21 mouse cellular contexts compared by ENCODE assay signal in the genomic region with DNA sequence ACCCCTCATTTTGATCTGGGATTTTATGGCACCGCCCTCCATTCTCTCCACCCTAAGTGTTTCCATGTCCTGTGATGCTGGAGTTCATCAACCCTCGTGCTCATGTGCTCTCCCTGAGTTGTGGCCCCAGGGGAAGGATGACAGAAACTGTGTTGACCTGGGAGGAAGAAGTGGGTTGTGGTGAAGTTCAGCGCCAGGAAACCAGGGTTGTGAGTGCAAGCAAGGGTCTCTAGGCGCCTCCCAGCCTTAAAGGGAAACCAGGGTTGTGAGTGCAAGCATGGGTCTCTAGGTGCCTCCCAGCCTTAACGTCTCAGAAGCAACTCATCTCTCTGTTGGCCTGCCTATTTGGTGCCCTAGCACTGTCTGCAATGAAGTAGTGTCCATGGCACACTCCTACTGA.
DNase-seq lines count a peak whose midpoint lies in the region; ATAC-seq and TF ChIP-seq lines count a peak whose summit lies in the region.
"Had no signal": no experiment of that assay in that cellular context is flagged by ENCODE, and none has a peak within 500 bp of the region (broad histone marks: within the 10 kb centered on the region; RNA-seq: fewer than 3 reads in every experiment).

No protein-coding gene starts in this region.

- peaks cover 4% of the 10 kb centered on the region; the same call in 1 of the 2 replicates for H3K36me3 ChIP-seq in thymus, adult 2 months (ENCODE audit: control insufficient read depth, insufficient read depth, low read length)
- peaks cover 33% of the 10 kb centered on the region for H3K36me3 ChIP-seq in midbrain, embryonic 14.5 days (ENCODE audit: control insufficient read depth, insufficient read depth, low read length)

- no peaks in the 10 kb centered on the region for H3K9me3 ChIP-seq in midbrain, embryonic 14.5 days (ENCODE audit: control insufficient read depth, low read length)
- H3K9me3 ChIP-seq: forebrain, embryonic 10.5 days; heart, embryonic 12.5 days; liver, embryonic 13.5 days; midbrain, embryonic 15.5 days; neural tube, embryonic 13.5 days had no signal

- no peak overlapping the region for H3K4me3 ChIP-seq in thymus, adult 2 months (ENCODE audit: control insufficient read depth, insufficient read depth, low read length)
- H3K4me3 ChIP-seq in midbrain, embryonic 14.5 days (replicated peaks; ENCODE audit: low read depth, low read length): no peak overlapping the region
- H3K4me3 ChIP-seq: forebrain, embryonic 10.5 days; heart, embryonic 12.5 days; liver, embryonic 13.5 days; midbrain, embryonic 15.5 days; neural tube, embryonic 13.5 days had no signal

- no peak overlapping the region for H3K9ac ChIP-seq in midbrain, embryonic 14.5 days (replicated peaks; ENCODE audit: low read length)
- H3K9ac ChIP-seq: heart, embryonic 12.5 days; liver, embryonic 13.5 days; midbrain, embryonic 15.5 days; neural tube, embryonic 13.5 days had no signal

- WGBS in thymus, adult 2 months: 31% methylated on average over 5 of the region's 5 CpGs
- WGBS in midbrain, embryonic 14.5 days: 90% methylated on average over 5 of the region's 5 CpGs

- H3K27me3 ChIP-seq in thymus, adult 2 months (ENCODE audit: control insufficient read depth, insufficient read depth, low read length): no peaks in the 10 kb centered on the region
- no peaks in the 10 kb centered on the region for H3K27me3 ChIP-seq in midbrain, embryonic 14.5 days (ENCODE audit: control insufficient read depth, insufficient read depth, low read length)
- H3K27me3 ChIP-seq: heart, embryonic 12.5 days; liver, embryonic 13.5 days; midbrain, embryonic 15.5 days; neural tube, embryonic 13.5 days had no signal

- H3K4me2 ChIP-seq in midbrain, embryonic 14.5 days (ENCODE audit: low read length): no peak overlapping the region
- H3K4me2 ChIP-seq: heart, embryonic 12.5 days; liver, embryonic 13.5 days; midbrain, embryonic 15.5 days; neural tube, embryonic 13.5 days had no signal

- H3K4me1 ChIP-seq in thymus, adult 2 months (replicated peaks; ENCODE audit: control insufficient read depth, insufficient read depth, low read length): peaks cover 19% of the 10 kb centered on the region
- no peaks in the 10 kb centered on the region for H3K4me1 ChIP-seq in midbrain, embryonic 14.5 days (ENCODE audit: control insufficient read depth, insufficient read depth, low read length)
- H3K4me1 ChIP-seq: forebrain, embryonic 10.5 days; heart, embryonic 12.5 days; liver, embryonic 13.5 days; midbrain, embryonic 15.5 days; neural tube, embryonic 13.5 days had no signal

- no peak overlapping the region for H3K27ac ChIP-seq in thymus, adult 2 months (ENCODE audit: control insufficient read depth, insufficient read depth, low read length)
- no peak overlapping the region for H3K27ac ChIP-seq in midbrain, embryonic 14.5 days (replicated peaks; ENCODE audit: low read depth, low read length)
- H3K27ac ChIP-seq: forebrain, embryonic 10.5 days; liver, embryonic 13.5 days; midbrain, embryonic 15.5 days; neural tube, embryonic 13.5 days had no signal

- ATAC-seq in common myeloid progenitor, adult 5-6 weeks (replicated peaks; ENCODE audit: low read depth, poor library complexity, severe bottlenecking): peak; percentile 55; the same call in 1 of the 2 replicates
- peak; percentile 70 for ATAC-seq in megakaryocyte progenitor cell, adult 5-6 weeks (replicated peaks; ENCODE audit: poor library complexity)
- ATAC-seq in midbrain, embryonic 14.5 days (ENCODE audit: low FRiP score, low TSS enrichment): no peak
- ATAC-seq: forebrain, embryonic 16.5 days; midbrain, embryonic 15.5 days had no signal

- TF ChIP-seq CTCF in thymus, adult 2 months (IDR thresholded peaks at IDR 0.05; ENCODE audit: borderline replicate concordance, control insufficient read depth, extremely low read depth, insufficient read depth, low read length, poor library complexity): no peak

- TF ChIP-seq POLR2A in thymus, adult 2 months (IDR thresholded peaks at IDR 0.05; ENCODE audit: control insufficient read depth, extremely low read depth, insufficient read depth, low read length, poor library complexity): no peak

- DNase-seq in thymus, postnatal 0 days (ENCODE audit: low spot score): peak; percentile 25
- DNase-seq in thymus, adult 2 months: no peak
- no peak for DNase-seq in midbrain, embryonic 14.5 days
- no peak for DNase-seq in right cerebral cortex, adult 18-20 months
- DNase-seq in testis, postnatal 10 days (ENCODE audit: low spot score): no peak
- DNase-seq: adrenal gland, postnatal 14 days; cerebellum, adult 11 months; cerebellum, adult 9-11 months; heart, postnatal 10 days; kidney, adult 18-20 months; kidney, postnatal 4 days; layer of hippocampus, adult 9-11 months; liver, embryonic 13.5 days; lung, adult 2 months had no signal
